In genomic region chr3:35732778-35733147, GRCm38 (mm10) we compare ENCODE assay signal across 19 mouse cellular contexts. TPM values are rescaled to one million over a fixed set of nuclear protein-coding genes. Genes with fewer than 3 reads are reported as not detected.
DNase-seq lines count a peak whose midpoint lies in the region; ATAC-seq and TF ChIP-seq lines count a peak whose summit lies in the region.
"Had no signal": no experiment of that assay in that cellular context is flagged by ENCODE, and none has a peak within 500 bp of the region (broad histone marks: within the 10 kb centered on the region; RNA-seq: fewer than 3 reads in every experiment).

No protein-coding gene starts in this region.

- H3K27me3 ChIP-seq in ES-Bruce4 (ENCODE audit: control insufficient read depth, insufficient read depth, low read length, poor library complexity, severe bottlenecking) = no peaks in the 10 kb centered on the region
- H3K27me3 ChIP-seq in MEL (ENCODE audit: control insufficient read depth in 1 of 2, insufficient read depth in 2 of 2, low read length in 2 of 2) = no peaks in the 10 kb centered on the region
- no peaks in the 10 kb centered on the region for H3K27me3 ChIP-seq in intestine, embryonic 16.5 days (replicated peaks; ENCODE audit: control insufficient read depth, insufficient read depth, low read length)
- H3K27me3 ChIP-seq in kidney, adult 2 months (replicated peaks; ENCODE audit: control insufficient read depth, insufficient read depth, low read length) = no peaks in the 10 kb centered on the region; the same call in 1 of the 2 replicates
- H3K27me3 ChIP-seq in forebrain, embryonic 15.5 days = no peaks in the 10 kb centered on the region
- H3K27me3 ChIP-seq: heart, embryonic 12.5 days; hindbrain, embryonic 12.5 days; midbrain, embryonic 15.5 days had no signal

- H3K9ac ChIP-seq in ES-Bruce4 (ENCODE audit: low read depth, poor library complexity, severe bottlenecking) (no peak overlapping the region), MEL (ENCODE audit: control insufficient read depth, low read depth, low read length, poor library complexity, severe bottlenecking) (peak overlapping the region; percentile 35)
- H3K9ac ChIP-seq in intestine, embryonic 16.5 days (ENCODE audit: low read depth, low read length) = no peak overlapping the region
- no peak overlapping the region for H3K9ac ChIP-seq in forebrain, embryonic 15.5 days (replicated peaks)
- H3K9ac ChIP-seq: heart, embryonic 12.5 days; hindbrain, embryonic 12.5 days; liver, embryonic 14.5 days; midbrain, embryonic 15.5 days had no signal

- peak; percentile 9; the same call in 1 of the 2 replicates for ATAC-seq in intestine, embryonic 16.5 days
- ATAC-seq in megakaryocyte progenitor cell, adult 5-6 weeks (replicated peaks; ENCODE audit: poor library complexity) = peak; percentile 42
- ATAC-seq in forebrain, embryonic 15.5 days (replicated peaks) = no peak
- ATAC-seq: forebrain, embryonic 14.5 days; lung, postnatal 0 days; midbrain, embryonic 15.5 days had no signal

- H3K27ac ChIP-seq in ES-Bruce4 (ENCODE audit: insufficient read depth, low read length) = peak overlapping the region; percentile 91
- peak overlapping the region; percentile 84 for H3K27ac ChIP-seq in MEL (ENCODE audit: control insufficient read depth, low read depth, low read length)
- no peak overlapping the region for H3K27ac ChIP-seq in intestine, embryonic 16.5 days (ENCODE audit: low read length)
- H3K27ac ChIP-seq in kidney, adult 2 months (ENCODE audit: insufficient read depth, low read depth, low read length) = no peak overlapping the region
- no peak overlapping the region for H3K27ac ChIP-seq in forebrain, embryonic 15.5 days (replicated peaks)
- H3K27ac ChIP-seq: hindbrain, embryonic 12.5 days; limb, embryonic 10.5 days; liver, embryonic 14.5 days; midbrain, embryonic 15.5 days; stomach, postnatal 0 days had no signal

- H3K36me3 ChIP-seq in ES-Bruce4 (ENCODE audit: control insufficient read depth, insufficient read depth, low read length, poor library complexity, severe bottlenecking) (no peaks in the 10 kb centered on the region), MEL (ENCODE audit: control insufficient read depth in 1 of 2, insufficient read depth in 2 of 2, low read length in 2 of 2) (peaks cover 0 to 11% of the 10 kb centered on the region in 2 experiments; a peak in 2 of 4 replicates)
- H3K36me3 ChIP-seq in intestine, embryonic 16.5 days (ENCODE audit: control insufficient read depth, insufficient read depth, low read length) = no peaks in the 10 kb centered on the region
- H3K36me3 ChIP-seq in kidney, adult 2 months (ENCODE audit: control insufficient read depth, insufficient read depth, low read length) = no peaks in the 10 kb centered on the region
- no peaks in the 10 kb centered on the region for H3K36me3 ChIP-seq in forebrain, embryonic 15.5 days
- H3K36me3 ChIP-seq: heart, embryonic 12.5 days; hindbrain, embryonic 12.5 days; limb, embryonic 10.5 days; midbrain, embryonic 15.5 days had no signal

- TF ChIP-seq POLR2A in ES-Bruce4 (IDR thresholded peaks at IDR 0.05; ENCODE audit: insufficient read depth, low read length) (no peak), MEL (IDR thresholded peaks at IDR 0.05; ENCODE audit: control insufficient read depth in 1 of 2, insufficient read depth in 1 of 2, low read depth in 1 of 2, low read length in 2 of 2, poor library complexity in 1 of 2) (no peak)
- no peak for TF ChIP-seq POLR2A in kidney, adult 2 months (IDR thresholded peaks at IDR 0.05; ENCODE audit: low read depth, low read length)

- H3K4me3 ChIP-seq in ES-Bruce4 (ENCODE audit: low read depth, low read length) (peak overlapping the region; percentile 19), MEL (ENCODE audit: control insufficient read depth in 1 of 2, insufficient read depth in 1 of 2, low read depth in 2 of 2, low read length in 2 of 2) (peak overlapping the region; percentile 17 to 48)
- H3K4me3 ChIP-seq in intestine, embryonic 16.5 days (ENCODE audit: low read length) = no peak overlapping the region
- H3K4me3 ChIP-seq in kidney, adult 2 months (ENCODE audit: insufficient read depth, low read depth, low read length) = no peak overlapping the region
- H3K4me3 ChIP-seq in forebrain, embryonic 15.5 days = no peak overlapping the region
- H3K4me3 ChIP-seq: heart, embryonic 12.5 days; hindbrain, embryonic 12.5 days; limb, embryonic 10.5 days; midbrain, embryonic 15.5 days had no signal

- DNase-seq in MEL (ENCODE audit: low read depth, low spot score) (no peak), MN1 (ENCODE audit: low spot score) (no peak)
- DNase-seq in kidney, adult 2 months = no peak
- DNase-seq: adrenal gland, postnatal 25 days; cerebellum, adult 8-10 months; heart, postnatal 14 days; kidney, postnatal 36 days had no signal

- no peak overlapping the region for H3K4me2 ChIP-seq in intestine, embryonic 16.5 days (ENCODE audit: low read depth, low read length)
- H3K4me2 ChIP-seq in forebrain, embryonic 15.5 days (replicated peaks) = no peak overlapping the region
- H3K4me2 ChIP-seq: heart, embryonic 12.5 days; hindbrain, embryonic 12.5 days; midbrain, embryonic 15.5 days had no signal

- TF ChIP-seq RAD21 in MEL (IDR thresholded peaks at IDR 0.05; ENCODE audit: low read depth, low read length) = no peak

- H3K79me2 ChIP-seq in MEL (ENCODE audit: control insufficient read depth, insufficient read depth, low read length, poor library complexity) = no peaks in the 10 kb centered on the region

- peaks cover 3% of the 10 kb centered on the region for H3K4me1 ChIP-seq in ES-Bruce4 (ENCODE audit: control insufficient read depth, insufficient read depth, low read length)
- H3K4me1 ChIP-seq in MEL (ENCODE audit: control insufficient read depth in 1 of 2, insufficient read depth in 2 of 2, low read length in 2 of 2) = peaks cover 13 to 14% of the 10 kb centered on the region in 2 experiments
- 0 out of 2 replicates have a peak, but pooled peaks cover 6% of the 10 kb centered on the region for H3K4me1 ChIP-seq in intestine, embryonic 16.5 days (ENCODE audit: control insufficient read depth, insufficient read depth, low read length)
- no peaks in the 10 kb centered on the region for H3K4me1 ChIP-seq in kidney, adult 2 months (ENCODE audit: control insufficient read depth, insufficient read depth, low read length)
- H3K4me1 ChIP-seq in forebrain, embryonic 15.5 days = no peaks in the 10 kb centered on the region
- H3K4me1 ChIP-seq: heart, embryonic 12.5 days; hindbrain, embryonic 12.5 days; limb, embryonic 10.5 days; midbrain, embryonic 15.5 days had no signal

- TF ChIP-seq EP300 in ES-Bruce4 (IDR thresholded peaks at IDR 0.05; ENCODE audit: insufficient read depth, low read depth, low read length) (0 out of 2 replicates have a peak, but pooled peaks have one; percentile 30), MEL (IDR thresholded peaks at IDR 0.05; ENCODE audit: low read depth in 1 of 2, low read length in 2 of 2) (no peak)

- H3K9me3 ChIP-seq in ES-Bruce4 (replicated peaks; ENCODE audit: control insufficient read depth, insufficient read depth, low read length, poor library complexity, severe bottlenecking) (peaks cover 10% of the 10 kb centered on the region), MEL (replicated peaks; ENCODE audit: insufficient read depth, low read length) (no peaks in the 10 kb centered on the region)
- no peaks in the 10 kb centered on the region for H3K9me3 ChIP-seq in intestine, embryonic 16.5 days (ENCODE audit: control insufficient read depth, low read length)
- no peaks in the 10 kb centered on the region for H3K9me3 ChIP-seq in forebrain, embryonic 15.5 days
- H3K9me3 ChIP-seq: limb, embryonic 10.5 days; midbrain, embryonic 15.5 days had no signal

- TF ChIP-seq CTCF in ES-Bruce4 (IDR thresholded peaks at IDR 0.05; ENCODE audit: low read depth, low read length) (no peak), MEL (IDR thresholded peaks at IDR 0.05 in 2 of 3, conservative IDR thresholded peaks at IDR 0.05 in 1 of 3; ENCODE audit: control insufficient read depth in 1 of 3, insufficient read depth in 1 of 3, low read depth in 2 of 3, low read length in 3 of 3, poor library complexity in 1 of 3, severe bottlenecking in 1 of 3) (no peak)
- TF ChIP-seq CTCF in kidney, adult 2 months (conservative IDR thresholded peaks at IDR 0.05; ENCODE audit: insufficient read depth, insufficient read length, low read depth, low read length) = no peak

TF ChIP-seq in MEL, 35 proteins besides CTCF, POLR2A, EP300 and RAD21:
- TF ChIP-seq KAT2A (conservative IDR thresholded peaks at IDR 0.05; ENCODE audit: low read depth, low read length) (no peak), MXI1 (IDR thresholded peaks at IDR 0.05; ENCODE audit: low read depth, low read length) (0 out of 2 replicates have a peak, but pooled peaks have one; percentile 11), GATA1 (IDR thresholded peaks at IDR 0.05; ENCODE audit: low read depth, low read length) (no peak)

RNA-seq across cellular contexts. Expression of gene Atp11b, which starts 21.1 kb away (rescaled TPM):
- polyA plus RNA-seq in ES-Bruce4 (2011; ENCODE audit: insufficient read depth, insufficient read length, low read depth, missing spikeins) (76.6 and 82.5 TPM in 2 replicates), MEL (2012; ENCODE audit: insufficient read depth in 1 of 2, insufficient read length in 2 of 2, low read depth in 1 of 2, low replicate concordance in 2 of 2, missing spikeins in 1 of 2) (10 to 100 TPM; 52.3 to 57.9 TPM)
- 25.9 and 31.3 TPM in 2 replicates for total RNA-seq in MEL (2012; rRNA removed)
- 34.6 and 45.9 TPM in 2 replicates for polyA plus RNA-seq in intestine, embryonic 16.5 days (2015; fragmentation: Nextera tagmentation; extraction: Ambion mirVana)
- 218 and 248 TPM in 2 replicates for total RNA-seq in megakaryocyte progenitor cell, adult 5-6 weeks (2015)
- 110 and 139 TPM in 2 replicates for total RNA-seq in megakaryocyte progenitor cell, adult 5-6 weeks (2017)
- polyA plus RNA-seq in kidney, adult 2 months (2012; rRNA removed) = 19.2 and 21.9 TPM in 2 replicates
- polyA plus RNA-seq in forebrain, embryonic 15.5 days (2015; fragmentation: Nextera tagmentation; extraction: Ambion mirVana) = 30.7 and 30.9 TPM in 2 replicates

Comparison
In these comparisons a context has a peak if more than half of its experiments do, and no peak if none do; other contexts are left out.
1. H3K27ac ChIP-seq: peak in ES-Bruce4 (single experiment) and MEL (single experiment); none in intestine, embryonic 16.5 days (single experiment), kidney, adult 2 months (single experiment) and forebrain, embryonic 15.5 days (single experiment).
2. H3K4me3 ChIP-seq: peak in ES-Bruce4 (single experiment) and MEL (2 of 2); none in intestine, embryonic 16.5 days (single experiment), kidney, adult 2 months (single experiment) and forebrain, embryonic 15.5 days (single experiment).